ENCODE assay signal across 18 mouse cellular contexts in the genomic region with DNA sequence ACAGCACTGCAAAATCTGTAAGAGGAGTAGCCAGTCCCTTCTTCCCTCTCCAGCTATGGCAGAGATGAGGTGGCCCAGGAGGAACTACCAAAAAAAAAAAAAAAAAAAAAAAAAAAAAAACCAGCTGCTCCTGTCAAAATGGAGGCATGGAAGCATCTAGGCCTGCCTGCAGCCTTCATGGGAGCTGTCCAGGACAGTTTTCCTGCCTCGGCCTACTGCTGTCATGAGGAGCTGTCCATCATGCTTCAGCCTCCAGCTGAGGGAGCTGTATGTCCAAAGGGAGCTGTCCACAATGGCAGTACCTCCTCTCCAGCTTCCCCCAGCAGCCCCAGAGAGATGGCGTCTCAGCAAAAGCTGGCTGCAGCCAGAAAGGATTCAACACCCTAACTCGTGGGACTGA. TPM values are rescaled to one million over a fixed set of nuclear protein-coding genes. Genes with fewer than 3 reads are reported as not detected.
DNase-seq lines count a peak whose midpoint lies in the region; ATAC-seq and TF ChIP-seq lines count a peak whose summit lies in the region.
"Had no signal": no experiment of that assay in that cellular context is flagged by ENCODE, and none has a peak within 500 bp of the region (broad histone marks: within the 10 kb centered on the region; RNA-seq: fewer than 3 reads in every experiment).

No protein-coding gene starts in this region.

- H3K27ac ChIP-seq in intestine, embryonic 15.5 days, result no peak overlapping the region
- no peak overlapping the region for H3K27ac ChIP-seq in intestine, embryonic 16.5 days (ENCODE audit: low read length)
- no peak overlapping the region for H3K27ac ChIP-seq in ES-E14 (ENCODE audit: insufficient read depth, low read depth, low read length, poor library complexity, severe bottlenecking)
- H3K27ac ChIP-seq: heart, adult 2 months; hindbrain, embryonic 14.5 days; left cerebral cortex, adult 2 months; limb, embryonic 13.5 days; lung, embryonic 15.5 days; neural tube, embryonic 12.5 days had no signal

- no peak overlapping the region for H3K9ac ChIP-seq in intestine, embryonic 15.5 days
- no peak overlapping the region for H3K9ac ChIP-seq in intestine, embryonic 16.5 days (ENCODE audit: low read depth, low read length)
- H3K9ac ChIP-seq in ES-E14 (ENCODE audit: insufficient read depth, low read depth, low read length, poor library complexity, severe bottlenecking), result no peak overlapping the region
- H3K9ac ChIP-seq: hindbrain, embryonic 14.5 days; limb, embryonic 13.5 days; lung, embryonic 15.5 days; neural tube, embryonic 12.5 days had no signal

- H3K4me1 ChIP-seq in intestine, embryonic 15.5 days (replicated peaks), result no peaks in the 10 kb centered on the region
- H3K4me1 ChIP-seq in intestine, embryonic 16.5 days (ENCODE audit: control insufficient read depth, insufficient read depth, low read length), result no peaks in the 10 kb centered on the region
- no peaks in the 10 kb centered on the region for H3K4me1 ChIP-seq in ES-E14 (ENCODE audit: control insufficient read depth in 2 of 2, insufficient read depth in 2 of 2, low read length in 2 of 2, poor library complexity in 1 of 2)
- H3K4me1 ChIP-seq: limb, embryonic 13.5 days; lung, embryonic 15.5 days; neural tube, embryonic 12.5 days had no signal

- H3K9me3 ChIP-seq in intestine, embryonic 15.5 days, result no peaks in the 10 kb centered on the region
- H3K9me3 ChIP-seq in intestine, embryonic 16.5 days (ENCODE audit: control insufficient read depth, low read length), result no peaks in the 10 kb centered on the region
- H3K9me3 ChIP-seq in ES-E14 (ENCODE audit: control insufficient read depth, insufficient read depth, low read depth, low read length), result no peaks in the 10 kb centered on the region
- H3K9me3 ChIP-seq: limb, embryonic 13.5 days; lung, embryonic 15.5 days; neural tube, embryonic 12.5 days had no signal

- H3K27me3 ChIP-seq in intestine, embryonic 15.5 days (replicated peaks), result no peaks in the 10 kb centered on the region
- no peaks in the 10 kb centered on the region for H3K27me3 ChIP-seq in intestine, embryonic 16.5 days (replicated peaks; ENCODE audit: control insufficient read depth, insufficient read depth, low read length)
- H3K27me3 ChIP-seq: limb, embryonic 13.5 days; lung, embryonic 15.5 days; neural tube, embryonic 12.5 days had no signal

- no peak overlapping the region for H3K4me3 ChIP-seq in intestine, embryonic 15.5 days (replicated peaks)
- H3K4me3 ChIP-seq in intestine, embryonic 16.5 days (ENCODE audit: low read length), result no peak overlapping the region
- H3K4me3 ChIP-seq in ES-E14 (ENCODE audit: insufficient read depth in 1 of 2, low read depth in 1 of 2, low read length in 2 of 2, poor library complexity in 1 of 2, severe bottlenecking in 1 of 2), result no peak overlapping the region
- H3K4me3 ChIP-seq: heart, adult 2 months; left cerebral cortex, adult 2 months; limb, embryonic 13.5 days; lung, embryonic 15.5 days; neural tube, embryonic 12.5 days had no signal

- no peaks in the 10 kb centered on the region for H3K36me3 ChIP-seq in intestine, embryonic 15.5 days
- H3K36me3 ChIP-seq in intestine, embryonic 16.5 days (ENCODE audit: control insufficient read depth, insufficient read depth, low read length), result no peaks in the 10 kb centered on the region
- H3K36me3 ChIP-seq in ES-E14 (ENCODE audit: control insufficient read depth, insufficient read depth, low read length, poor library complexity, severe bottlenecking), result no peaks in the 10 kb centered on the region
- H3K36me3 ChIP-seq: lung, embryonic 15.5 days; neural tube, embryonic 12.5 days had no signal

- in situ Hi-C loops in ES-E14 (cut with MboI; ENCODE audit: low sequenced_read_pairs in 2 of 2, unreplicated experiment in 2 of 2), result no loop called here

- H3K4me2 ChIP-seq in intestine, embryonic 15.5 days (replicated peaks), result no peak overlapping the region
- no peak overlapping the region for H3K4me2 ChIP-seq in intestine, embryonic 16.5 days (ENCODE audit: low read depth, low read length)
- H3K4me2 ChIP-seq: hindbrain, embryonic 14.5 days; limb, embryonic 13.5 days; lung, embryonic 15.5 days; neural tube, embryonic 12.5 days had no signal

- 0 out of 2 replicates have a peak, but pooled peaks have one; percentile 25 for ATAC-seq in intestine, embryonic 15.5 days
- ATAC-seq in intestine, embryonic 16.5 days, result no peak
- ATAC-seq in megakaryocyte progenitor cell, adult 5-6 weeks (replicated peaks; ENCODE audit: poor library complexity), result peak; percentile 68

- peak; percentile 54 for DNase-seq in ES-E14 (ENCODE audit: low read depth, low spot score)
- peak; percentile 13 for DNase-seq in embryo, embryonic 11 days
- DNase-seq in frontal cortex, postnatal 14 days (ENCODE audit: low spot score in 2 of 2), result no peak
- no peak for DNase-seq in layer of hippocampus, postnatal 36 days
- no peak for DNase-seq in spleen, postnatal 36 days (ENCODE audit: low spot score in 2 of 2)
- DNase-seq: adrenal gland, postnatal 10 days; cerebellum, adult 8-10 months; kidney, adult 2 months; thymus, adult 18-20 months had no signal

- whole genome bisulfite sequencing in intestine, embryonic 15.5 days, result 80% methylated on average over 3 of the region's 3 CpGs
- WGBS in intestine, embryonic 16.5 days, result 85% methylated on average over 3 of the region's 3 CpGs

TF ChIP-seq in ES-E14, 5 proteins besides CTCF, POLR2A, EP300 and RAD21:
- TF ChIP-seq MAFK (IDR thresholded peaks at IDR 0.05; ENCODE audit: insufficient read depth, low read depth, low read length), result no peak
- no peak for TF ChIP-seq ZC3H11A (IDR thresholded peaks at IDR 0.05; ENCODE audit: borderline replicate concordance, low read depth, low read length)
- TF ChIP-seq ZNF384 (IDR thresholded peaks at IDR 0.05; ENCODE audit: low read depth, low read length), result peak; percentile 97
- peak; percentile 44; the same call in 1 of the 2 replicates for TF ChIP-seq HCFC1 (IDR thresholded peaks at IDR 0.05; ENCODE audit: borderline replicate concordance, insufficient read depth, low read length)

RNA-seq across cellular contexts. Expression of a gene that starts 27.1 kb away (rescaled TPM):
- polyA plus RNA-seq in intestine, embryonic 15.5 days (2015; fragmentation: Nextera tagmentation; extraction: Ambion mirVana), result 19.3 and 19.5 TPM in 2 replicates
- 16.7 and 18.5 TPM in 2 replicates for polyA plus RNA-seq in intestine, embryonic 16.5 days (2015; fragmentation: Nextera tagmentation; extraction: Ambion mirVana)
- 32.5 and 39.0 TPM in 2 replicates for total RNA-seq in ES-E14 (2012; rRNA removed)
- total RNA-seq in megakaryocyte progenitor cell, adult 5-6 weeks (2015), result 36.1 and 38.1 TPM in 2 replicates
- 22.5 and 27.9 TPM in 2 replicates for total RNA-seq in megakaryocyte progenitor cell, adult 5-6 weeks (2017)
- 1 to 10 TPM; 8.3 to 9.1 TPM for total RNA-seq in layer of hippocampus, postnatal 36 days (2021)

RNA-seq across cellular contexts. Expression of a gene that starts 30.6 kb away (rescaled TPM):
- 10.9 and 11.3 TPM in 2 replicates for polyA plus RNA-seq in intestine, embryonic 15.5 days (2015; fragmentation: Nextera tagmentation; extraction: Ambion mirVana)
- 9.6 and 10.2 TPM in 2 replicates for polyA plus RNA-seq in intestine, embryonic 16.5 days (2015; fragmentation: Nextera tagmentation; extraction: Ambion mirVana)
- total RNA-seq in ES-E14 (2012; rRNA removed), result 11.7 and 12.0 TPM in 2 replicates
- total RNA-seq in megakaryocyte progenitor cell, adult 5-6 weeks (2015), result 29.9 and 35.3 TPM in 2 replicates
- 25.2 and 26.0 TPM in 2 replicates for total RNA-seq in megakaryocyte progenitor cell, adult 5-6 weeks (2017)
- 10 to 100 TPM; 11.9 to 14.4 TPM for total RNA-seq in layer of hippocampus, postnatal 36 days (2021)

RNA-seq across cellular contexts. Expression of a gene that starts 42.3 kb away (rescaled TPM):
- polyA plus RNA-seq in intestine, embryonic 15.5 days (2015; fragmentation: Nextera tagmentation; extraction: Ambion mirVana), result 64.8 and 77.5 TPM in 2 replicates
- polyA plus RNA-seq in intestine, embryonic 16.5 days (2015; fragmentation: Nextera tagmentation; extraction: Ambion mirVana), result 66.9 and 67.1 TPM in 2 replicates
- 17.4 and 31.7 TPM in 2 replicates for total RNA-seq in ES-E14 (2012; rRNA removed)
- 75.0 and 76.0 TPM in 2 replicates for total RNA-seq in megakaryocyte progenitor cell, adult 5-6 weeks (2015)
- total RNA-seq in megakaryocyte progenitor cell, adult 5-6 weeks (2017), result 87.7 and 93.8 TPM in 2 replicates
- 10 to 100 TPM; 38.4 to 40.5 TPM for total RNA-seq in layer of hippocampus, postnatal 36 days (2021)

Comparison
In these comparisons a context has a peak if more than half of its experiments do, and no peak if none do; other contexts are left out.
1. DNase-seq: peak in ES-E14 (single experiment) and embryo, embryonic 11 days (single experiment); none in frontal cortex, postnatal 14 days (0 of 2), layer of hippocampus, postnatal 36 days (0 of 2) and spleen, postnatal 36 days (0 of 2).